Mouse (Mus musculus): ENCODE data around the gene Gm48552.

Gene Gm48552

GRCm38 (mm10) chr10:81399798-81400308, 11.0 kb downstream of the Gm48552 start:
- in situ Hi-C loops (cut with MboI; ENCODE audit: low pct_unique_long_range_greater_than_20kb in 1 of 2, low sequenced_read_pairs in 2 of 2, unreplicated experiment in 1 of 2) = loop anchor here (5.0 kb wide), 2 partner anchors 52 to 127 kb away; no protein-coding TSS in a partner anchor

- in situ Hi-C loops (cut with MboI; ENCODE audit: low pct_unique_long_range_greater_than_20kb in 1 of 2, low sequenced_read_pairs in 2 of 2, unreplicated experiment in 1 of 2) = no loop called here
Measured at GRCm38 (mm10) chr10:81400371-81401204, 11.8 kb downstream of the Gm48552 start.

- in situ Hi-C loops (cut with MboI; ENCODE audit: low pct_unique_long_range_greater_than_20kb in 1 of 2, low sequenced_read_pairs in 2 of 2, unreplicated experiment in 1 of 2) = no loop called here
Measured at GRCm38 (mm10) chr10:81401205-81401520, 12.4 kb downstream of the Gm48552 start.

- in situ Hi-C loops (cut with MboI; ENCODE audit: low pct_unique_long_range_greater_than_20kb in 1 of 2, low sequenced_read_pairs in 2 of 2, unreplicated experiment in 1 of 2) = no loop called here
Measured at GRCm38 (mm10) chr10:81401521-81402226, 12.9 kb downstream of the Gm48552 start.

DNA sequence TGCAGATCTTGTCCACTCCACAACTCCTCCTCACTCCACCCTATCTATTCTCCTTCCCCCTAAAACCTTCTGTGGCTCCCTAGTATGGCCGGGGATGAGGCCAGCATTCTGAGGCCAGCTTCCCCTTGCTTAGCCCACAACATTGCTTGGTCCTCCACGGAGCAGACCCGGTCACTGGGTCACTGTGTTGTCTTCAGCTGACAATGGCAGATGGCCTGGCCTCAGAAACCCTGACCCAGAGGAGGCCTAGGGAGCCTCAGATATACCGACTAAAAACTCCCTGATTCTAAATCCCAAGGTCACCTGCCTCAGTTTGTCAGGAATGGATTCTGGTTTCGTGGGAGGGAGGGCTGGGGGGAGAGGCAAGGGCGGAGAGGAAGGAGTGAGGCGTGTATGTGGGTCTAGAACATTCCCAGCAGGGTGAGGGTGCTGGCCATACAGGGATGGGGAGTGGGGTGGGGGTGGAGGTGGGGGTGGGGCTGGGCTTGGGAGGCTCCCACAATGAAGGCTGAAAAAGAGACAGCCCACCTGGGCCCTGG, 13.5 kb downstream of the Gm48552 start:
- in situ Hi-C loops (cut with MboI; ENCODE audit: low pct_unique_long_range_greater_than_20kb in 1 of 2, low sequenced_read_pairs in 2 of 2, unreplicated experiment in 1 of 2) = no loop called here

DNA sequence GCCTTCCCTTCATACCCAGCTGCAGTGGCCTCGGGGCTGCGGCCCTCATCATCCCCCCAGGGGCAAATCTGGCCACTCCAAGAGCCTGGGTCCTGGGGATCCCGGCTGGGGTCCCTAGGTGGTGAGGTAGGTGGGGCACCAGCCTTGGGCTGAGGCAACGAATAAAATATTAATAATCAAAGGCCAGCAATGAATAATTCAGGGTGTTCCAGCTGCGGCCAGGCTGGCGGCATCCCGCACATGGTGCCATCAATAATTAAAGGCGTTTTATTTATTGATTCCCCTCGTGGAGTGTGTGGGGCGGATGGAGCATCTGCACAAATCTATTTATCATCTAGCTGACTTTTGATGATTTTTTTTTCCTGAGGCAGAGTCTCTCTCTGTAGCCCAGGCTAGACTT, 14.7 kb downstream of the Gm48552 start:
- in situ Hi-C loops (cut with MboI; ENCODE audit: low pct_unique_long_range_greater_than_20kb in 1 of 2, low sequenced_read_pairs in 2 of 2, unreplicated experiment in 1 of 2) = no loop called here

- in situ Hi-C loops (cut with MboI; ENCODE audit: low pct_unique_long_range_greater_than_20kb in 1 of 2, low sequenced_read_pairs in 2 of 2, unreplicated experiment in 1 of 2) = no loop called here
Measured at GRCm38 (mm10) chr10:81404082-81404481, 15.3 kb downstream of the Gm48552 start.

DNA sequence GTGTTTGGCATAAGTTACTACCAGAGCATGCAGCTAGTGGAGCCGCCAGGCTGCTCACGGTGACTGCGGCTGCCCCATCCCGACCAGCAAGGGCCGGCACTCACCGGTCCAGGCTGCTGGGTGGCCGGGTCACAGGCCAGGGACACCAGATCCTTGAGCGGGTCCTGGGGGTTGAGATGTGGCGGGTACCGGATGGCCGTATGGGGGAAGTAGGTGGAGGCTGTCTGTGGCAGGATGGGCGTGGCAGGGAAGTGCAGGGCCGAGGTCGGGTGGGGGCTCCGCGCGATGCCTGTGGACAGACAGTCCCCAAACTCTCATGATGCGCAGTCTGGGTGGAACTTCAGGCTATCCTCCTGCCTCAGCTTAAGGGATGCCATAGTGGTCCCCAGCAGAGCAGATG, 15.9 kb downstream of the Gm48552 start:
- in situ Hi-C loops (cut with MboI; ENCODE audit: low pct_unique_long_range_greater_than_20kb in 1 of 2, low sequenced_read_pairs in 2 of 2, unreplicated experiment in 1 of 2) = no loop called here

GRCm38 (mm10) chr10:81405588-81406201, 16.9 kb downstream of the Gm48552 start:
- in situ Hi-C loops (cut with MboI; ENCODE audit: low pct_unique_long_range_greater_than_20kb in 1 of 2, low sequenced_read_pairs in 2 of 2, unreplicated experiment in 1 of 2) = no loop called here

DNA sequence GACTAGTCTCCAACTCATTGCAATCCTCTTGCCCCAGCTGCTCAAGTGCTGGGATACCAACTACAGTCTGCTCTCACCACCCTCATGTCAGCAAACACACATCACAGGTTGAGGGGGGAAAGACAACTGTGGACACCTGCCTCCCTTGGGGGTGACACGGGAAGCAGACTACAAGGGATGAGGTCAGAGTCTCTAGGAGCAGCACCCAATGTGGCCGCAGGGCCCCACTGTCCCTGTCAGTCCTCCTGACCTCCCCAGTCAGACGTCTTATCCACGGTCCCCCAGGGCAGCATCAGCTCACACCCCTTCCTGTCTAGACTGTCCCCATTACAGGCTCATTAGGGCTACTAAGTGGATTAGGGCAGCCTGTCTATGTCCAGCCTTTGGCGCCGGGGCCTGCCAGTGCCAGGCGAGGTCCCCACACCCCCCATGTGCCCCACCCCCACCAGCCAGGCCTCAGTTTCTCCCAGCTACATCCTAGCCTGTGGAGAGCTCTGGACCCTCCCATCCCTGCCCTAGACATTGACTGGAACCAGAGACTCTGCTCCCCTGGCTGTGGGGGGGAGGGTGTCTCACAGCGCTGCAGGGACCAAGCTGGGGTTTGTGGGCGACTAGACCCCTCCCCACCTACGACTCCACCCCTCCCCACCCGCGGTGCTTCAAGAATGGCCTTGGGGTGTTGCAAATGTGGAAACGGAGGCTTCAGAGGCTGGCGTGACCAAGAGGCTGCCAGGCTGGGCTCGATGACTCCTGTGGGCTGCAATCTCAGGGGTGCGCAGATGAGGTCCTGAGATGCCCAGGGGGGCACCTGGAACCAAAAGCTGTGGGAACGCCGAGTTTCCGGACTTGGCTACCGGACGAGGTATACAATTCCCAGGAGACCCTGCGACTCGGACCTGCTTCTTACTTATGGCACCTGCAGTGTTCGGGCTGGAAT, 18.0 kb downstream of the Gm48552 start:
- in situ Hi-C loops (cut with MboI; ENCODE audit: low pct_unique_long_range_greater_than_20kb in 1 of 2, low sequenced_read_pairs in 2 of 2, unreplicated experiment in 1 of 2) = no loop called here

DNA sequence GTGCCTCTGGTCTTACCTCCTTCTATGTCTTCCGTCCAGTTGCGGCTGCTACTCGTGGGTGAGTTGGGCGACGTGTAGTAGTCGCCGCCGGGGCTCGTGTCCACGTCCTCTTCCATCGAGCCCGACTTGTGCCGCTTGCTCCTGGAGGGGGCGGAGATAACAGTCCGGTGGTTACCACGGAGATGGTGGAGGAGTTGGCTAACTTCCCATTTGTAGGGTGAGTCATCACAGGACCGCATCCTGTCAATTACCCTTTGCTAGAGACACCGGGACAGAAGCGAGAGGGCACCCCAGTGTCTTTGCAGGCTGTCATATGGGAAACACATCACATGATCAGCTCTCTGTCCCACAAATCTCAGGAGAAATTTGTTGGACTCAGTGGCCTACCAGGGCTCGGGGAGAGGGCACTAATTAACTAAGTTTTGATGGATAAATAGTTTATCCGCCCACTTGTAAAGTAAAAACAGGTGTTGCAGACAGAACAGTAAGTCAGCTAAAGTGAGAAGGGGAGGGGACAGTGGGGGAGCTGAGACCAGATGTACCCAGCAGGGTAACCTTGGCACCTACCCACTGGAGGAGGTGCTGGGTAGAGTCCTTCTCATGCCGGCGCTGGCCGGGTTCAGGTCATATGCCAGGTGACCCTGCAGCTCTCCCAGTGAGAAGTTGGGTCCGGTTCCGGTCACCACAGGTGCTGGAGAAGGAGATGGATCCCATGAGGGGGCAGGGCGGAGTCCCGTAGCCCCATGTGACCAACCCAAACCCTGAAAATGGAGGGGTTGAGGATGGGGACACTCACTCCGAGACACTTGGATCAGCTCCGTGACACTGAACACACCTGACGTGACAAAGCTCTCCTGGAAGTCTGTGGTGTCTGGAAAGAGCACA, 19.0 kb downstream of the Gm48552 start:
- in situ Hi-C loops (cut with MboI; ENCODE audit: low pct_unique_long_range_greater_than_20kb in 1 of 2, low sequenced_read_pairs in 2 of 2, unreplicated experiment in 1 of 2) = no loop called here

DNA sequence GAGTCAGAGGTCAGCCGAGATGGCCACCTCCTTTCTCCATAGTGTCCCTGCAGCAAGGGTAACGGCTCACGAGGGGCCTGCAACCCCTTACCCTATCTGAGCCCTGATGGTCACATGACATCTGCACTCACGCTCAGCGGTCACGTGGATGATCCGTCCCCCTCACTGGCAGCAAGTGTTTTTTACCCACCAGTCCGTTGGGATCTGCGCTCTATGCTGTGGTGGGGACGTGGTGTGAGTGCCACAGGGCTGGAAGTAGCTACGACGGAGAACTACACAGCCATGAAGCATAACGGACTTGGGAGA, 19.6 kb downstream of the Gm48552 start:
- in situ Hi-C loops (cut with MboI; ENCODE audit: low pct_unique_long_range_greater_than_20kb in 1 of 2, low sequenced_read_pairs in 2 of 2, unreplicated experiment in 1 of 2) = no loop called here

DNA sequence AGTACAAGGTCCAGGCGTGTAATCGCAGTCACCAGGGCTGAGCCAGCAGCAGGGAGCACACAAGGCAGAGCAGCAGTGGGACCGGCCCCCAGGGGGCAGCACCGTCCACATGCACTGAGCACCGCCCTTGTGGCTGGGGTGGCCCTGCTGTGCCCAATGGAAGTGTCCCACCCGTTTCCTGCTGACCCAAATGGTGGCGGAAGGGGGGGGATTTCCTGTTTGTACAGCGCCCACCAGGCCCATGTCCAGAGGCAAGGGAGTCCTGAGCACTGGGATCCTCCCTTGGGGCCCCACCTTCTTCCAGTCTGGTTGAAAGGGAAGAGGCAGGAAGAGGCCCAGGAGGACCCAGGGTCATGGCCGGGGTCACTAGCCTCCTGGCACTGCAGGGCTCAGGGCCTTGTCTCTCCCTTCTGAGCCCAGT, 20.1 kb downstream of the Gm48552 start:
- in situ Hi-C loops (cut with MboI; ENCODE audit: low pct_unique_long_range_greater_than_20kb in 1 of 2, low sequenced_read_pairs in 2 of 2, unreplicated experiment in 1 of 2) = no loop called here

- in situ Hi-C loops (cut with MboI; ENCODE audit: low pct_unique_long_range_greater_than_20kb in 1 of 2, low sequenced_read_pairs in 2 of 2, unreplicated experiment in 1 of 2) = no loop called here
Measured at GRCm38 (mm10) chr10:81409330-81409729, 20.5 kb downstream of the Gm48552 start.

DNA sequence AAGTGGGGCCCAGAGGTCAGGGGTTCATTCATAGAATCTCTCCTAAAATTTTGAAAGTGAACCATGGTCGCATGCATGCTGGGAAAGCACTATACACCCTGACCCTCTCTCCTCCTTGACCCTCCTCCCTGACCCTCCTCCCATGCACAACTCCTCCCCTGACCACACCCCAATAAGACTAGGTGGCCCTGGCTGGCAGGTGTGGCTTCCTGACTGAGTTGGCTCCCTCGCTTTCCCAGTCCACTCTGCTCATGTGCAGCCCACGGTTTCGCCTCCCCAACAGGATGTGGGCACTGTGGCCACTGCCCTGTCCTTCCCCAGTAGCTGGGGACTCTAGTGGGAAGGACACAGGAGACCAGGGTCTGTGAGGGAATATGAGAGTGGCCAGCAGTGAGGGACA, 21.5 kb downstream of the Gm48552 start:
- in situ Hi-C loops (cut with MboI; ENCODE audit: low pct_unique_long_range_greater_than_20kb in 1 of 2, low sequenced_read_pairs in 2 of 2, unreplicated experiment in 1 of 2) = no loop called here

DNA sequence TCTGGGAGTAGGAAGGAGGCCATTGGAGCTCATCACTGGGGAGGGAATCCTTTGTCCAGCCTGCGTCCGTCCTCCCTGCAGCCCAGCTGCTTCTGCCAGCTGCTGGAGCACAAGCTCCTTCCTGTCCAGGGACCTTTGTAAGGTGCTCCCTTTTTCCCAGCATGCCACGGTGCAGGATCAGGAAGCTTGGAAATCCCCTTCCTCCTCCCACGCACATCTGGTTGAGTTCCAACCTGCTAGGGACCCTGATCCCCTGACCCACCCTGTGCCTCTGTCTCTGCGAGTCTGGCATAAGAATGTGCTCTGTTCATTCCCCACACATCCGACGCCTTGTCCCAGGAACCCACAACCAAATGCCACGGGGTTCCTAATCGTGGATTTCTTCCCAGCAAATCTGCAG, 22.2 kb downstream of the Gm48552 start:
- in situ Hi-C loops (cut with MboI; ENCODE audit: low pct_unique_long_range_greater_than_20kb in 1 of 2, low sequenced_read_pairs in 2 of 2, unreplicated experiment in 1 of 2) = no loop called here

Measured in mouse embryonic stem cell (cell line).